Mouse (Mus musculus): ENCODE data around the gene BC067074. TPM values are rescaled to one million over a fixed set of nuclear protein-coding genes. Genes with fewer than 3 reads are reported as not detected.

BC067074 gene
- polyA plus RNA-seq, 1 experiment from 2014 or later: 10.2 TPM

GRCm38 (mm10) chr13:113287141-113287540, 5.8 kb upstream of the BC067074 start:
- peaks cover 5% of the 10 kb centered on the region; the same call in 1 of the 2 replicates for H3K4me1 ChIP-seq
- no peak for ATAC-seq (ENCODE audit: low FRiP score, low read depth)
- H3K36me3 ChIP-seq: no peaks in the 10 kb centered on the region
- no peak overlapping the region for H3K4me3 ChIP-seq
- no peak overlapping the region for H3K9ac ChIP-seq
- no peak overlapping the region for H3K27ac ChIP-seq
- WGBS: 85% methylated on average over 7 of the region's 7 CpGs
- no peak overlapping the region for H3K4me2 ChIP-seq (replicated peaks)
- no peaks in the 10 kb centered on the region for H3K27me3 ChIP-seq
- H3K9me3 ChIP-seq: no peaks in the 10 kb centered on the region

- H3K27ac ChIP-seq: no peak overlapping the region
- no peak overlapping the region for H3K9ac ChIP-seq
- H3K4me3 ChIP-seq: no peak overlapping the region
- WGBS: 78% methylated on average over 7 of the region's 7 CpGs
- H3K36me3 ChIP-seq: no peaks in the 10 kb centered on the region
- no peaks in the 10 kb centered on the region for H3K27me3 ChIP-seq
- H3K4me2 ChIP-seq (replicated peaks): no peak overlapping the region
- no peak for ATAC-seq (ENCODE audit: low FRiP score, low read depth)
- H3K9me3 ChIP-seq: no peaks in the 10 kb centered on the region
- H3K4me1 ChIP-seq: peaks cover 14% of the 10 kb centered on the region
These were observed 4.5 kb upstream of the BC067074 start for GRCm38 (mm10) chr13:113288210-113289197.

GRCm38 (mm10) chr13:113289760-113290159, 3.2 kb upstream of the BC067074 start:
- H3K27me3 ChIP-seq: no peaks in the 10 kb centered on the region
- no peak overlapping the region for H3K27ac ChIP-seq
- peaks cover 26% of the 10 kb centered on the region for H3K4me1 ChIP-seq
- no peak overlapping the region for H3K9ac ChIP-seq
- no peaks in the 10 kb centered on the region for H3K9me3 ChIP-seq
- 25% methylated on average over 4 of the region's 4 CpGs for WGBS
- no peak for ATAC-seq (ENCODE audit: low FRiP score, low read depth)
- no peaks in the 10 kb centered on the region for H3K36me3 ChIP-seq
- no peak overlapping the region for H3K4me2 ChIP-seq (replicated peaks)
- H3K4me3 ChIP-seq: no peak overlapping the region

DNA sequence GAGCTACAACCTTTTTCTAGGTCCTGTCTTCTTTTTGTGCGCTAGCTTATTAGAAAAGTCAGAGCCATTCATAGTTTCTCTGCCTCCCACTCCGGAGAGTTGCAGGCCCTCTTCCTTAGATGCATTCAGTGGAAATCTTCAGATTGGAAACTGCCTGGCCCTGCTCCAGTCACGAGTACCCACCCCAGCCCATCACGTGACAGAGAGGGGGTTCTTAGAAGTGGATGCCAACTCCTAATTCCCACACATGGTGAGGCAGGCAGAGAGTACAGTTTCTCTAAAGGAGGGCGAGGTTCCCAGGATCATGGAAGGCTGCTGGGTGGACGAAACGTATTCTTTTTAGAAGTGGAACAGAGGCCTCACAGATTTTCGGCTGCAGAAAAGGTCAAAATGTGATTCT, 958 bp upstream of the BC067074 start:
- Histone ChIP-seq H3K36me3 (no peaks in the 10 kb centered on the region), H3K4me2 (replicated peaks) (no peak overlapping the region), H3K4me3 (no peak overlapping the region), H3K27me3 (no peaks in the 10 kb centered on the region), H3K9ac (no peak overlapping the region), H3K9me3 (no peaks in the 10 kb centered on the region), H3K27ac (no peak overlapping the region), H3K4me1 (peaks cover 48% of the 10 kb centered on the region)
- no peak for ATAC-seq (ENCODE audit: low FRiP score, low read depth)
- WGBS: 85% methylated on average over 8 of the region's 8 CpGs

GRCm38 (mm10) chr13:113293707-113294432, 911 bp downstream of the BC067074 start:
- peak overlapping the region; percentile 90 for H3K9ac ChIP-seq
- no peaks in the 10 kb centered on the region for H3K27me3 ChIP-seq
- peak; percentile 62 for ATAC-seq (ENCODE audit: low FRiP score, low read depth)
- H3K4me1 ChIP-seq: peaks cover 51% of the 10 kb centered on the region
- peak overlapping the region; percentile 93 for H3K27ac ChIP-seq
- WGBS: 25% methylated on average over 11 of the region's 11 CpGs
- peak overlapping the region; percentile 70 for H3K4me3 ChIP-seq
- H3K4me2 ChIP-seq (replicated peaks): peak overlapping the region; percentile 71
- no peaks in the 10 kb centered on the region for H3K9me3 ChIP-seq
- H3K36me3 ChIP-seq: no peaks in the 10 kb centered on the region

DNA sequence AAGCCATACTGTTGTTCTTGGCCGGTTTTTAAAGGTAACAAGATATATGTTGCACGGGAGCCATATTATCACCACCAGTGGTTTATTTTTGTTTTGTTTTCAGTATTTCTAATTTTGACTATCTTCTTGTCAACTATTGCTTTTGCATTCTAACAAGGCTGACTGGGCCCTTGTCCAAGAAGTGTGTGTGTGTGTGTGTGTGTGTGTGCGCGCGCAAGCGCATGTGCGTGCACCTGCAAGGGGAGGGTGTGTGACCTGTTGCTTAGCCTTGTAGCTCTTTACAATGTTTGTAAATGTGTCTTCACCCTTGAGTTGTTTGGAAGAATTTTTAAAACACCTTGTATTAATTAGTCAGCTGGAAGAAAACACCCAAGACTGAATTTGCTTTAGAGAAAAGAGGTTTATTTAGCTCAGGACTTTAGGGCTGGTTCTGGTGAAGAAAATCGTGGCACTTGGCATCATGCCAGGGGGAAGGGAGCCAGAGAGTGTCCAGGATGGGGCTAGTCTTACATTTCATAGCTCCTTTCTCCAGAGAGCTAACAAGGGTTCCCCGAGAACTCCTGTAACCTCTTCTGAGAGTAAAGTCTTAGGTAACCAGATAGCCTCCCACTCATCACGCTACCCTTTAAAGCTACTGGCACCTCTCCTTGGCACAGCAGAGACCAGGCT, 3.0 kb downstream of the BC067074 start:
- no peak overlapping the region for H3K4me3 ChIP-seq
- no peaks in the 10 kb centered on the region for H3K36me3 ChIP-seq
- no peaks in the 10 kb centered on the region for H3K27me3 ChIP-seq
- no peak overlapping the region for H3K4me2 ChIP-seq (replicated peaks)
- no peak overlapping the region; the same call in 1 of the 2 replicates for H3K27ac ChIP-seq
- no peaks in the 10 kb centered on the region for H3K9me3 ChIP-seq
- no peak overlapping the region for H3K9ac ChIP-seq
- peaks cover 51% of the 10 kb centered on the region for H3K4me1 ChIP-seq
- no peak for ATAC-seq (ENCODE audit: low FRiP score, low read depth)
- WGBS: 72% methylated on average over 10 of the region's 10 CpGs

DNA sequence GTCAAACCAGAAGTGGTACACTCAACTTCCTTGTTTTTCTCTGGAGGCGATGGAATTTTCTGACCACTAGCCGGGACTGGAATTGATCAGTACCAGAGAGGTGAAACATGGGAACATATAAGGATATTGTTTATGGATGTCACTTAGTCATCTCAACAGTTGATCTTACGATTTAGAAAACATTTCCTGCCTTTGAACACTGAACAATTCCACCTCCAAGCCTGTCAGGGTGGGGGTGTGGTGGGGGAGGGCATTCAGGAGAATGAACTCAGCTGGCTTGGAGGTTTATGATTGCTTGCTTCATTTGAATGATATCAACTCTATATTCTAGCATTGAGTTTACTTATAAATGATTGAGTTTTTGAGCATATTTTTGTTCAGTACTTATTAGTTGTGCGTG, 13.6 kb downstream of the BC067074 start:
- H3K9me3 ChIP-seq: no peaks in the 10 kb centered on the region
- 89% methylated on average over 4 of the region's 4 CpGs for WGBS
- no peak overlapping the region for H3K9ac ChIP-seq
- peaks cover 11% of the 10 kb centered on the region for H3K36me3 ChIP-seq
- H3K4me2 ChIP-seq (replicated peaks): no peak overlapping the region
- no peak overlapping the region for H3K4me3 ChIP-seq
- no peaks in the 10 kb centered on the region for H3K4me1 ChIP-seq
- no peaks in the 10 kb centered on the region for H3K27me3 ChIP-seq
- ATAC-seq (ENCODE audit: low FRiP score, low read depth): no peak
- H3K27ac ChIP-seq: no peak overlapping the region

- WGBS: 90% methylated on average over 5 of the region's 5 CpGs
- peaks cover 44% of the 10 kb centered on the region for H3K36me3 ChIP-seq
- H3K4me1 ChIP-seq: peaks cover 5% of the 10 kb centered on the region; the same call in 1 of the 2 replicates
- H3K4me2 ChIP-seq (replicated peaks): no peak overlapping the region
- ATAC-seq (ENCODE audit: low FRiP score, low read depth): no peak
- H3K27ac ChIP-seq: no peak overlapping the region
- H3K27me3 ChIP-seq: no peaks in the 10 kb centered on the region
- H3K9me3 ChIP-seq: no peaks in the 10 kb centered on the region
- H3K4me3 ChIP-seq: no peak overlapping the region
- no peak overlapping the region for H3K9ac ChIP-seq
These were observed 26.6 kb downstream of the BC067074 start for GRCm38 (mm10) chr13:113319588-113319987.

- H3K4me2 ChIP-seq (replicated peaks): no peak overlapping the region
- no peaks in the 10 kb centered on the region for H3K9me3 ChIP-seq
- H3K36me3 ChIP-seq: peaks cover 48% of the 10 kb centered on the region
- 17% methylated on average over 6 of the region's 6 CpGs for WGBS
- H3K9ac ChIP-seq: no peak overlapping the region
- no peak overlapping the region for H3K4me3 ChIP-seq
- no peak overlapping the region for H3K27ac ChIP-seq
- H3K27me3 ChIP-seq: no peaks in the 10 kb centered on the region
- no peaks in the 10 kb centered on the region for H3K4me1 ChIP-seq
- no peak for ATAC-seq (ENCODE audit: low FRiP score, low read depth)
These were observed 29.0 kb downstream of the BC067074 start for GRCm38 (mm10) chr13:113321972-113322371.

- H3K9ac ChIP-seq: no peak overlapping the region
- H3K4me2 ChIP-seq (replicated peaks): no peak overlapping the region
- H3K27me3 ChIP-seq: no peaks in the 10 kb centered on the region
- ATAC-seq (ENCODE audit: low FRiP score, low read depth): no peak
- peaks cover 36% of the 10 kb centered on the region for H3K36me3 ChIP-seq
- WGBS: 92% methylated on average over 3 of the region's 3 CpGs
- H3K4me3 ChIP-seq: no peak overlapping the region
- no peak overlapping the region for H3K27ac ChIP-seq
- H3K9me3 ChIP-seq: no peaks in the 10 kb centered on the region
- H3K4me1 ChIP-seq: no peaks in the 10 kb centered on the region
These were observed 31.3 kb downstream of the BC067074 start for GRCm38 (mm10) chr13:113324241-113324640.

DNA sequence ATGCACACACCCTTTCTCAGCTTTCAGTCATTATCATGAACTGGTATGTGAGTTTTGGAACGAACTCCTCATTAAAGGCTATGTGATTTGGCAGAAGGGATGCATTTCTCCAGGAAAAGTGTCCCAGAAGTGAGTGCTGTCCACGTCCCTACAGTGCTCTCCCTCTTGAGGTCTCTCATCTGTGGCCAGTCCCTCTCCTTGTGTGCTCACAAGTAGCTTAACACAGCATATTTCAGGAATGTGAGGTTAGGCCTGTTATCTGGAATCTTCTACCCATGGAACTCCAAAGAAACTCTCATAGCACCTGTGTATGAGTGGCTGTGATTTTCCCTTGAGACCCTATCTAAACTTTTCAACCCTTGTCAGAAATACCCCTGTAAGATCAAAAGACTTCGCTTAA, 32.7 kb downstream of the BC067074 start:
- H3K27me3 ChIP-seq: no peaks in the 10 kb centered on the region
- H3K4me3 ChIP-seq: no peak overlapping the region
- 0 out of 2 replicates have a peak, but pooled peaks cover 8% of the 10 kb centered on the region for H3K9me3 ChIP-seq
- H3K4me2 ChIP-seq (replicated peaks): no peak overlapping the region
- H3K36me3 ChIP-seq: peaks cover 38% of the 10 kb centered on the region
- 78% methylated on average over 3 of the region's 3 CpGs for WGBS
- H3K4me1 ChIP-seq: no peaks in the 10 kb centered on the region
- no peak for ATAC-seq (ENCODE audit: low FRiP score, low read depth)
- H3K9ac ChIP-seq: no peak overlapping the region
- no peak overlapping the region for H3K27ac ChIP-seq

DNA sequence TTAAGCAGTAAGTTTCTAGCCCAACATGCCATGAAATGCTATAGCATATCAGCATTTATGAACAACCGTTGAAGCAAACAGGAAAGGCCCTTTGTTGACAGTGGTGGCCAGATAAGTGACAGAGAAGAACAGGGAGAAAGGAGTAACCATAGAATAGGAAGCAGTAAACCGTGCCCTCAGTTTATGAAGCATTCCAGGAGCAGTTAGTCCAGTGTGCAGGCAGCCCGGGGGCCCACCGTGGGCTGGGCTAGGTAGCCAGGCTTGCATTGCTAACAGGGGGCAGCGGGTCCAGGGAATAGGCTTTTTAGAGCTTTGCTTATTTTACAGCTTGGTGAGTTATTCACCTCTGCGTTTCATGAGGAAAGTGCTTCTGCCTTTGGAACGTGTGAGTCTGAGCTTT, 39.3 kb downstream of the BC067074 start:
- Histone ChIP-seq H3K9me3 (0 out of 2 replicates have a peak, but pooled peaks cover 8% of the 10 kb centered on the region), H3K27ac (peak overlapping the region; percentile 23; the same call in 1 of the 2 replicates), H3K27me3 (no peaks in the 10 kb centered on the region), H3K4me2 (replicated peaks) (0 out of 2 replicates have a peak overlapping the region, but pooled peaks have one; percentile 24), H3K9ac (no peak overlapping the region), H3K4me3 (no peak overlapping the region), H3K4me1 (peaks cover 16% of the 10 kb centered on the region), H3K36me3 (peaks cover 23% of the 10 kb centered on the region)
- WGBS: 14% methylated on average over 7 of the region's 7 CpGs
- ATAC-seq (ENCODE audit: low FRiP score, low read depth): no peak
